Mouse (Mus musculus): ENCODE measurements around the gene Ppp2r5a.

The Ppp2r5a gene

DNA sequence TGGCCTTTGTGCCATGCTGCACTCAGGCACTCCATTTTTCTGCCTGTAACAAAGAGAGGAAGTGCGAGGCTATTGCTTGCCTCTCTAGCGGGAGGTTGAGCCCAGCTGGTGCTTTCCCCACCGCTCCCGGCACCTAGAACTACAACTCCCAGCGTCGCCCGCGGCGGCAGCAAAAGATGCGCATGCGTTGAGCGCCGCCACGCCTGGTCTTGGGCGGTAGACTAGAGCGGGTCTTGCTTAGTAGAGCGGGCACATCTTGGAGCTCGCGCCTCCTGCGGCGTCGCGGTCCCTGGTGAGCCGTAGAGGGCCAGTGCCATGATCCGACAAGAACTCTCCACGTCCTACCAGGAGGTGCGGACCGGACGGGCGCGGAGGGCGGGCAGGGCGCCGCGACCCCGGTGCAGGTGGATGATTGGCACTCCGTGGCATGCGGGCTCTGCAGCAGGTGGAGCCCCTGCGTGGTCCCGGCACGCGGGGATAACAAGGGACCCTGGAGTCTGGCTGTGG, 77.3 kb downstream of the Ppp2r5a start, which contains the start of gene Tmem206:
TSS of gene Tmem206 (plus strand) at position 187 of the 507 bp plus-strand sequence.
- peak; percentile 99 for DNase-seq (ENCODE audit: low read depth)

DNA sequence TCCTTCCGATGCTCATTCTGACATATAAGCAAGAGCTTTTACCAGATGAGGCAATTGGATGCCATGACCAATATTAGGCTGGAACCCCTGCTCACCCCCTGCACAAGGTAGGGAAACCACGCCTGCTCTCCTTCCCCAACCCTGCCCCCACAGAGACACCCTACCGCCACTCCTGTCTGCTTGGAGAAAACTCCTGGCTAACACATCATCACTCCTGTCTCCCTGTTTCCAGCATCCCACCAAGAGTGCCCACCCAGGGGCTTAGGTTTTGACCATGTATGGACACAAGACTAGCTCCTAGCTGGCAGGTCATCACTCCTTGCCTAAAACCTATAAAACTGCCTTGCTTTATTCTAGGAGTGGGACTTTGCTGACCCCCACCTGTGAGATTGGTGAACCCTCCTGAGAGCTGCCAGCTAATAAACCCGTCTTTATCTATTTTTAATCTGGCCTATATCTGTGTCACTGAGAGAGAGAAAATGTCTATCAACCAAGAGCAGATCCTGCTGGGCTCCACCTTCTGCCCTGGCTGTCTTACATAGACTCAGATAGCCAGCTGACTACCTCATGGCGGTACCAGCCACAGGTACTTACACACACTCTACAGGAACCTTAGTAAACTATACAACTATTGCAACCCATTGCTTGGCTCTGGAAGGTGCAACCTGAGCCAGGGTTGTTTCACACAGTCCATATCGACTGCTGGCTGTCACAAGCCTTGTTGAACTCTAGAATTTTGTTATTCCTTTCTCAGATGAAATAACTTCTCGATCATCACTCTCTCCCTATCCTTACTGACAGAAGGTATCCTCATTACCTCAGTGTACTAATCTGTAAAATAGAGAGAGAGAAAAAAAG, 78.1 kb downstream of the Ppp2r5a start:
- DNase-seq (ENCODE audit: low read depth): no peak

GRCm38 (mm10) chr1:191323381-191323780, 79.7 kb downstream of the Ppp2r5a start:
- DNase-seq (ENCODE audit: low read depth): no peak

DNA sequence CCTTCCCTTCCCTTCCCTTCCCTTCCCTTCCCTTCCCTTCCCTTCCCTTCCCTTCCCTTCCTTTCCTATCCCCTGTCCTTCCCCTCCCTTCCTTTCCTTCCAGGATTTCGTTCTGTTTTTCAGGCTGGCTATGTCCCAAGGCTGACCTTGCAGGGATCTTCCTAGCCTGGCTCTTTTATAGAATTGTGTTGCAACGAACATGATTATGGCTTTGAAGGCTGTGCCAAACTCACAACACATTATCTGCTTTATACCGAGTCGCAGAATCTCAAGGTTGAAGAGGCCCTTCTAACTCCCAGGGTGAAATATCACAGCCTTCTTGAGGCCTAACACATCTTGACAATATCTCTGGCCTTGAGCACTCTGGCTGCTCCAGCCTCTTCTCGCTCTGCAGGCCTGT, 84.4 kb downstream of the Ppp2r5a start:
- no peak for DNase-seq (ENCODE audit: low read depth)

DNA sequence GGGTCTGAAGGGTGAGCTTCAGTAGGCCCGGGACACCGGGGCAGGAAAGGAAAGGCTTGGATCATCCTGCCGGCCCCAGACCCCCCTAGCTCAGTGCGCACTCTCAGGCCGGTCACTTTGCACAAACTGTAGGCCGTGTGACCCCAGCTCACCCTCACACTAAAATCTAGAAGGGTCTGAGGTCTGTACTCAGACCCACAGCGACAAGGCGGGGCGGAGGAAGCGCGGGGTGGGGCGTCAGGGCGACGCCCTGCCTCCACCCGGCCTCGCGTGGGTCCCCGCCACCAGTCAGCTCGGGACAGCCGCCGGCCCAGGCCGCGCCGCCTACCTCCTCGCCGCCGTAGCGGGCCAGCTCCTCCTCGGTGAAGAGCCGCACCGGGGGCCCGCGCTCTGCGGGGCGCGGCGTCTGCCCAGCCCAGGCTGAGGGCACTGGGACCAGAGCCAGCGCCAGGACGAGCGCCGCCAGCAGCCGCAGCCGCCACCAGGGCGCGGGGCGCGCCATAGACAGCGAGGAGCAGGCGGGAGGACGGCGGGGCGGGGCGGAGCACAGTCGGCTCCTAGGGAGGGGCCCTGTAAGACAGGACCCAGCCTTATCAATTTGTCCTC, 85.4 kb downstream of the Ppp2r5a start, which contains the start of gene Nenf:
TSS of gene Nenf (minus strand) at position 604 of the 606 bp plus-strand sequence.
- DNase-seq (ENCODE audit: low read depth): peak; percentile 81

DNA sequence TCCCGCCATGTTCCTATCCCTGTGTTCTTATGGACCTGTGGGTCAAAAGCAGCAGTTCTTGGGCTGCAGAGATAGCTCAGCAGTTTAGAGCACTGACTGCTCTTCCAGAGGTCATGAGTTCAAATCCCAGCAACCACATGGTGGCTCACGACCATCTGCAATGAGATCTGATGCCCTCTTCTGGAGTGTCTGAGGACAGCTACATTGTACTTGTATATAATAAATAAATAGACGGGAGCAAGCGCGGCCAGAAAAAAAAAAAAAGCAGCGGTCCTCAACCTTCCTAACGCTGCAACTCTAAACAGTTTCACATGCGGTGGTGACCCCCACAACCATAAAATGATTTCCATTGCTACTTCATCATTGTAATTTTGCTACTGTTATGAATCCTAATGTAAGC, 86.3 kb downstream of the Ppp2r5a start:
- no peak for DNase-seq (ENCODE audit: low read depth)

DNA sequence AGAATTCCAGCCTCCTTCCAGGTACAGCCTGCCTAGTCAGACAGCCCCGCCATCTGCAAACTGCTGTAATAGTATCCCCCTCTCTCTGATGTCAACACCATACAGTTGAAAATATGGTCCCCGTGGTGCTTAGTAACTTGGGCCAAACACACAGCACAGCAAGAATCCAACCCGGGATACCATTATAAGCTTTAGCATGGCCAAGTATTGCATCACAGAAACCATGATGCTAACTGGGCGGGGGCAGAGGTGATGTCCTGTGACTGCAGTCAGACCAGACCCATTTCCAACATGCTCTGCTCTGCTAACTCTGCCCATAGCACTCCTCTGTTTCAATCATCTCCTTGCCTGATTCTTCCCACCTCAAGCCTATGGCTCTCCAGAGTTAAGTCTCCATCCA, 89.1 kb downstream of the Ppp2r5a start:
- DNase-seq (ENCODE audit: low read depth): peak; percentile 30

DNA sequence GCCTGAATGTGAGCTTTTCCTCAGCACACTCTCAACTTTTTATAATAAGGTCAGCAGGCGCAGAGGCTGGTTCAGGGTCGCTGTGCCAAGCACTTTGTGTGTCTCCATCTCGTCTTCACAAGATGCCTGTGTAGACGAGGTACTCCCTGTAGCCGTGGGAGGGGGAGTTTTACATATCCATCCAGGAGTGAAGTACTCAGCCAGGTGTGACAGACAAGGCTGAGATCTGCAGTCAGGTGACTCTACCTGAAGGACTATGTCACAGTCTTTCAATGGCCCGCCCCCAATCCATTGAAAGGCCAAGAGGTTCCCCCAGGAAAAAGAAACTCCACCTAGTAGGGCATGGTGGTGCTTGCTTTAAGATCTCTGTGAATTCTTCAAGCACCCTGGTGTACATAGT, 89.9 kb downstream of the Ppp2r5a start:
- DNase-seq (ENCODE audit: low read depth): no peak

DNA sequence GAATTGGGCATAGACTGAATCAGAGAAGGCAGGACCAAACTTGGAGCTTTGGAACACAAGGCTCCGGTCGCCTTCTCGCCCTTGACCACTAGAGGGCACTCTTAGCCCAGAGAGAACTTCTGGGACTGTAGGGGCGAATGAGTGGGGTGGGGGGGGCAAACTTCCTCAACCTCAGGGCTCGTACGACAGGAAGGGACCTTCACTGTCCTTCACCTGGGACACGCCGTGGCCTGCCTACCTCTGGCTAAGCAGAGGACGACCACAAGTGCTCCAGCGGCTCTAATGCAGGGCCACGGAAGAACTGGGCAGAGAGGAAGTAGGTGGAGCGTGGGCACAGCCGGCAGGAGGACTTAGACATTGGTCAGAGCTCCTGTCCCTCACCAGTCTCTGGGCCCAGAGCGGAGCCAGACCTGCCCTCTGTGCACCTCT, 90.5 kb downstream of the Ppp2r5a start:
- DNase-seq (ENCODE audit: low read depth): peak; percentile 93

DNA sequence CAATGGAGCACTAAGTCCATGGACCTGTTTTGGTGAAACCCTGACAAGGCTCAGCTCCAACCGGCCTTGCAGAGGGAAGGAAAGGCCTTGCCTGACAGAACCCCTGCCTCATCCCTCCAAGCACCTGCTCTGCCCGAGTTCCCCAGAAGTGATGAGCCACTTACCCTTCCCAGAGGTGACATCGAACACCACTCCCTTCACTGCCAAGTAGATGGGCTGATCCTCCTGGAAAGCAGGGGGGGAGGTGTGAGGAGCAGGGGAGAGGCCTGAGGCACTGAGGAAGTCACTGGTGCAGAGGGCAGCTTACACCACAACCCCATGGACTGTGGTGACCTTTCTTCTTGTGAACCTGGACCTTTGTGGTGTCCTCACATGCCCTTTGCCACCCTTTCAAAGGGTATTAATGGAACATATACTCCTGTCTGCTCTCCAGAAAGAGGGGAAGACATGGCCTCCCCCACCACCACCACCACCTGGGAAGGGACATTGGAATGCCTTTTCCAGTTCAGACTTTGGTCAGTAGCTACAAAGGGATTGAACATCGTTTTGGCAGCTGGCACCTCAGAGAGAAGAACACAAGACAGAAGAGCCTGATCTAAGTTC, 91.7 kb downstream of the Ppp2r5a start:
- DNase-seq (ENCODE audit: low read depth): no peak

DNA sequence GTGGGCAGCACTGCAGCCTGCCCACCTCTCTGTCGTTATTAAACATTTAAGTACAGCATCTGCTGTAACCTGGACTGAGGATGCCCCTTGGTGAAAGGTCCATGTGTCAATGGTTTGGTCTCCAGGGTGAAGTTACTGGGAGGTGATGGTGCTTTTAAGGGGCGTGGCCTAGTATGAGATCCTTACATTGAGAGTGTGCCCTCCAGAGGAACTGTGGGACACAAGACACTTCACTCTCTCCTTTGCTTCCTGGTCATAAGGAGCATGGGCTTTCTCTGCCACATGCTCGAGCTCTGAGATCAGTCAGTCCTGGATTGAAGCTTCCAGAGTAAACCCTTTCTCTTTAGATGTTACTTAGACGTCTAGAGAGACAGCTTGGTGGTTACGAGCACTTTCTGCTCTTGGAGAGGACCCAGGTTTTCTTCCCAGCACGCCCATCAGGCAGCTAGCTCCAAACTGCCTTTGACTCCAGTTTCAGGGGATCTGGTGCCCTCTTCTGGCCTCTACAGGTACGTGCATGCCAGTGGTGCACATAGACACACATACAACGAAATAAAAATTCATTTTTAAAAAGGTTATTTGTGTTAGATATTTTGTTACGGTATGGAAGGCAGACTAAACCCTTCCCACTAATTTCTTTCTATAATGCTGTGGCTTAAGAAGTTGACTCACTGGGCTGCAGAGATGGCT, 95.2 kb downstream of the Ppp2r5a start:
- peak; percentile 47 for DNase-seq (ENCODE audit: low read depth)

DNA sequence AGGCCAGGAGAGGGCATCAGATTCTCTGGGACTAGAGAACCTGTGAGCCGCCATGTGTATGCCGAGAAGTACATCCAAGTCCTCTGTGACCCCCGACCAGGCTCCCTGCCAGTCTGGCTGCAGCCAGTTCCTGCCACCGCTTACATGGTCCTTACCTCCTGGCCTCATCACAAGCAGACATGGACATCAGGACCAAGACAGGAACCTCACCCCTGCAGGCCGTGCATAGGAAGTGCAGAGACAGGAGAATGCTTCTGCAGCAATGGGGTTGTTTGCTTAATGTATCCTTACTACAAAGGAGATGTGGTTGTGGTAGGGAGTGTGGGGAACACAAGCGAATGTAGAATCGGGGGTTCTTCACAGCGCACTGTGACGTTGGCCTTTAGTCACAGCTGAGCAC, 96.8 kb downstream of the Ppp2r5a start:
- no peak for DNase-seq (ENCODE audit: low read depth)

DNA sequence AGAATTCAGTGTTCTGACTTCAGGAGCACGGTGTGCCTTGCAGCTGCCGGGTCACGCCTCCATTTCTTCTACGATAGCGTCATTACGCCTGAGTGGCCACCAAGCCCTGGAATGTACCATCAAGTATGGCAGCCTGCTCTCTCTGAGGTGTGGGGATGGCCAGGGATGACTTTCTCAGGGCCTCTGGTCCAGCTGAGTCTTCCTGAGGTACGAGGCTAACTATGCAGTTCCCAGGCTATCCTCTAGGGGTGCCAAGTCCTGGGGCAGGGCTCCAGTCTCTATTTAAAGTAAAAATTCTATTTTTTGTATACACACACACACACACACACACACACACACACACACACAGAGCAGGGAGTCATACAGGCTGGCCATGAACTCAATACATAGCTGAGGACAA, 97.5 kb downstream of the Ppp2r5a start:
- peak; percentile 58 for DNase-seq (ENCODE audit: low read depth)

DNA sequence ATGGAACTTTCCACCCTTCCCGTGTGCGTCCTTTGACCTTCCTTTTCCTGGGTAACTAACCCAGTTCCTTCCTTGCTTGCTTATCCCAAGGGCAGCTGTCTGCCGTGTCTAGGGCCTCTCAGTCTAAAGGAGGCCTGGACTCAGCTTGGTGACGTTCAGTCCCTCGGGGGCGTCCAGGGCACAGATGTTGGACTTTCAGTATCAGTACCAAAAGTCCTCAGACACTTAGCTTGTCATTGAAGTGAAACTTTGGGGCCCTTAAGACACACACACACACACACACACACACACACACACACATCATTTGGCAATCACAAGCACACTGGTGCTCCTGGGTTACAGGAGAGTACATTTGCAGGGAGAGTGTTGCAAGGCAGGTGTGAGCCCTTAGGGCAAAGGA, 98.9 kb downstream of the Ppp2r5a start:
- no peak for DNase-seq (ENCODE audit: low read depth)

- DNase-seq (ENCODE audit: low read depth): no peak
Observed at GRCm38 (mm10) chr1:191303736-191304135, 99.3 kb downstream of the Ppp2r5a start.

All from induced T-regulatory cell, adult 2 months (primary cell).